Mouse (Mus musculus) megakaryocyte, embryonic 14.5 days (primary cell): ENCODE data around the gene Apol7a.

Experiments used
- FLI1 ChIP-seq: IDR thresholded peaks from 2 replicates; pipeline ENCODE4 v1.6.1; 2012; ENCODE audit warnings: low read length, inconsistent platforms, mixed read lengths
- GATA1 ChIP-seq: IDR thresholded peaks from 3 replicates; pipeline ENCODE4 v1.6.1; 2012; ENCODE audit warnings: mixed read lengths, low read length, inconsistent platforms, borderline replicate concordance

- no peak for TF ChIP-seq FLI1
- no peak for TF ChIP-seq GATA1
These were observed 34.9 kb downstream of the Apol7a start for GRCm38 (mm10) chr15:77364026-77364425.
